Mouse (Mus musculus) ES-E14 (cell line): Measurements from ENCODE around the gene Ascc1. TPM values are rescaled to one million over a fixed set of nuclear protein-coding genes. Genes with fewer than 3 reads are reported as not detected.

ENCODE experiments used
- DNase-seq: peaks from one replicate; pipeline ENCODE4 v3.0.0-alpha.2; 2013; ENCODE audit warnings: low read depth, low spot score
- H3K27ac ChIP-seq: 2 replicates; pipeline ENCODE4 v1.5.1; 2012; ENCODE audit warnings: low read depth, mild to moderate bottlenecking, low read length, moderate library complexity, mixed read lengths; ENCODE audit not compliant: poor library complexity, insufficient read depth, severe bottlenecking
- H3K36me3 ChIP-seq: 2 replicates; pipeline ENCODE4 v1.6.1; 2012; ENCODE audit warnings: mild to moderate bottlenecking, low read length, moderate library complexity, mixed read lengths; ENCODE audit not compliant: control insufficient read depth, poor library complexity, insufficient read depth, severe bottlenecking
- H3K4me1 ChIP-seq, 2 experiments: fragments of 150-350 bp in 1 of 2; sonication (generic) in 1 of 2; 2 replicates each; pipeline ENCODE4 v1.6.1; 2012; ENCODE audit warnings: low read length in 2 of 2, mild to moderate bottlenecking in 1 of 2, mixed read lengths in 1 of 2; ENCODE audit not compliant: control insufficient read depth in 2 of 2, insufficient read depth in 2 of 2, poor library complexity in 1 of 2
- H3K4me3 ChIP-seq, 2 experiments: fragments of 150-350 bp in 1 of 2; sonication (generic) in 1 of 2; 2 replicates each; pipeline ENCODE4 v1.5.1; 2012; ENCODE audit warnings: low read length in 2 of 2, low read depth in 1 of 2, mild to moderate bottlenecking in 1 of 2, mixed read lengths in 1 of 2; ENCODE audit not compliant: insufficient read depth in 1 of 2, poor library complexity in 1 of 2, severe bottlenecking in 1 of 2
- H3K9ac ChIP-seq: 2 replicates; pipeline ENCODE4 v1.6.1; 2012; ENCODE audit warnings: low read depth, mild to moderate bottlenecking, low read length, mixed read lengths; ENCODE audit not compliant: poor library complexity, insufficient read depth, severe bottlenecking
- H3K9me3 ChIP-seq: fragments of 150-350 bp; sonication (generic); 2 replicates; pipeline ENCODE4 v1.6.1; 2012; ENCODE audit warnings: low read depth, mild to moderate bottlenecking, low read length; ENCODE audit not compliant: control insufficient read depth, insufficient read depth
- CHD2 ChIP-seq: IDR thresholded peaks from 2 replicates; pipeline ENCODE4 v1.6.1; 2014; ENCODE audit warnings: mild to moderate bottlenecking, low read depth, low read length, inconsistent platforms
- HCFC1 ChIP-seq: IDR thresholded peaks from 2 replicates; pipeline ENCODE4 v1.6.1; 2012; ENCODE audit warnings: low read length, inconsistent platforms, borderline replicate concordance; ENCODE audit not compliant: insufficient read depth
- MAFK ChIP-seq: IDR thresholded peaks from 2 replicates; pipeline ENCODE4 v1.6.1; 2014; ENCODE audit warnings: mild to moderate bottlenecking, low read depth, low read length, inconsistent platforms; ENCODE audit not compliant: insufficient read depth
- ZC3H11A ChIP-seq: IDR thresholded peaks from 2 replicates; pipeline ENCODE4 v1.6.1; 2012; ENCODE audit warnings: low read depth, mild to moderate bottlenecking, inconsistent platforms, low read length, borderline replicate concordance
- ZNF384 ChIP-seq: IDR thresholded peaks from 2 replicates; pipeline ENCODE4 v1.6.1; 2012; ENCODE audit warnings: low read depth, low read length, inconsistent platforms
- in situ Hi-C, 2 experiments: fragments of 600-800 bp; cut with MboI; formaldehyde crosslinking; loops; one replicate each; pipeline ENCODE4 v1.15.1; 2025; ENCODE audit warnings: low sequenced_read_pairs in 2 of 2, inconsistent platforms in 1 of 2; ENCODE audit not compliant: unreplicated experiment in 2 of 2
- total RNA-seq: library from RNA; depleted of rRNA; stranded (reverse); fragments of 300-350 nt; gene quantifications from 2 replicates; pipeline ENCODE4 v1.2.3, GENCODE M21; 2012; rRNA removed

The Ascc1 gene
- total RNA-seq = 16.3 and 18.8 TPM in 2 replicates

- Histone ChIP-seq H3K4me1 (peaks cover 0 to 4% of the 10 kb centered on the region in 2 experiments; a peak in 1 of 4 replicates), H3K9me3 (no peaks in the 10 kb centered on the region), H3K4me3 (peak within 1 kb of the TSS; percentile 78 to 93), H3K9ac (peak within 1 kb of the TSS; percentile 87), H3K36me3 (peaks cover 7% of the 10 kb centered on the region; the same call in 1 of the 2 replicates), H3K27ac (peak within 1 kb of the TSS; percentile 92)
- in situ Hi-C loops = no loop called here
- TF ChIP-seq HCFC1 (peak; percentile 63; the same call in 1 of the 2 replicates), ZC3H11A (no peak)
- peak; percentile 93 for DNase-seq
These were observed at the start of gene Ascc1, which contains the start of gene Anapc16 for GRCm38 (mm10) chr10:60002673-60003212. Gene Ascc1, plus strand, starts transcription at chr10:60002805. Gene Anapc16, minus strand, starts transcription at chr10:60003135.

DNA sequence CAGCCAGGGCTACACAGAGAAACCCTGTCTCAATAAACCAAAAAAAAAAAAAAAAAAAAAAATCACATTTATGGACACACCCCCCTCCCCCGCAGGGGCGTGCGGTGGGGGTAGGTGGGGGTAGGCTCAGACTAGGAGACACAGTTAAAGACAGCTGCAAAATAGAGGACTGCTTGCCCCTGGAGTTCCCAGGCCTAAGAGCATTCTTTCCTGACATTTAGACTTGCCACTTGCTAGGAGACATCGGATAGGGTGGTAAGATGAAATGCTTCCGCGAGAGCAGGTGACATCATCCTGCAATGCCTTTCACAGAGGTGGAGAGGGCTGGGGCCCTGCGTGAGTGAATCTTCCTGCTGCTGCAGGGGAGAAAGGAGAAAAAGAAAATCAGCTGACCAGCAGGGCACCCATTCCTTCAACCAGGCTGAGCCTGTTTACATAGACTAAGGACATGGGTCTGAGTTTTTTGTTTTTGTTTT lies 49.0 kb upstream of the Ascc1 start:
- Histone ChIP-seq H3K9me3 (no peaks in the 10 kb centered on the region), H3K9ac (no peak overlapping the region), H3K4me1 (peaks cover 4 to 17% of the 10 kb centered on the region in 2 experiments; a peak in 3 of 4 replicates), H3K4me3 (no peak overlapping the region), H3K27ac (no peak overlapping the region), H3K36me3 (peaks cover 12% of the 10 kb centered on the region)
- in situ Hi-C loops = no loop called here
- no peak for TF ChIP-seq HCFC1
- TF ChIP-seq ZNF384 = 0 out of 2 replicates have a peak, but pooled peaks have one; percentile 19
- DNase-seq = no peak

DNA sequence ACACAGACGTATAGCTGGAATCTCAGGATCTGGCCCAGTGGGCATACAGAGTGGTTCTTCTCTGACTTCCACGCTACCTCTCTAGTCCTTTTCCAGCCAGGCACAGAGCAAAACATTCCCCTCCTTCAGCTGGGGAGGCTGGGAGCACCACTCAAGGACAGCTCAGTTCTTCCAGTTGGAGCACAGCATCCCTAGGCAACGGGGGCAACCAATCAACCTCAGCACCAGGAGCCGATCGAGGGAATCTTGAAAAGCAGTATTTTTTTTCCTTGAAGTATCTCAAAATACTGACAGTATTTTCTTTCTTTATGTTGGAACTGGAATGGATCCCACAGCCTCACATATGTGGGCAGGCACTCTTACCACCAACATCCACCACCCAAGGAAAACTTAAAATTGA lies 45.9 kb upstream of the Ascc1 start:
- no peak overlapping the region for H3K9ac ChIP-seq
- no peak overlapping the region for H3K27ac ChIP-seq
- TF ChIP-seq CHD2 = no peak
- no peak for TF ChIP-seq HCFC1
- TF ChIP-seq MAFK = no peak
- no peak for TF ChIP-seq ZC3H11A
- TF ChIP-seq ZNF384 = no peak
- DNase-seq = no peak
- no peaks in the 10 kb centered on the region for H3K36me3 ChIP-seq
- in situ Hi-C loops = no loop called here
- H3K4me1 ChIP-seq = peaks cover 4 to 22% of the 10 kb centered on the region in 2 experiments; a peak in 3 of 4 replicates
- no peak overlapping the region for H3K4me3 ChIP-seq
- no peaks in the 10 kb centered on the region for H3K9me3 ChIP-seq

GRCm38 (mm10) chr10:59957171-59958149 lies 45.1 kb upstream of the Ascc1 start:
- H3K36me3 ChIP-seq = no peaks in the 10 kb centered on the region
- no peak for DNase-seq
- H3K9me3 ChIP-seq = no peaks in the 10 kb centered on the region
- peak overlapping the region; percentile 1 to 11; a peak in 2 of 4 replicates for H3K4me3 ChIP-seq
- in situ Hi-C loops = no loop called here
- H3K4me1 ChIP-seq = peaks cover 4 to 22% of the 10 kb centered on the region in 2 experiments; a peak in 3 of 4 replicates
- no peak overlapping the region for H3K9ac ChIP-seq
- no peak overlapping the region for H3K27ac ChIP-seq
- TF ChIP-seq ZNF384 = no peak
- TF ChIP-seq CHD2 = no peak
- TF ChIP-seq HCFC1 = no peak
- TF ChIP-seq ZC3H11A = no peak
- no peak for TF ChIP-seq MAFK
